10 mouse cellular contexts compared by ENCODE assay signal in the genomic region with DNA sequence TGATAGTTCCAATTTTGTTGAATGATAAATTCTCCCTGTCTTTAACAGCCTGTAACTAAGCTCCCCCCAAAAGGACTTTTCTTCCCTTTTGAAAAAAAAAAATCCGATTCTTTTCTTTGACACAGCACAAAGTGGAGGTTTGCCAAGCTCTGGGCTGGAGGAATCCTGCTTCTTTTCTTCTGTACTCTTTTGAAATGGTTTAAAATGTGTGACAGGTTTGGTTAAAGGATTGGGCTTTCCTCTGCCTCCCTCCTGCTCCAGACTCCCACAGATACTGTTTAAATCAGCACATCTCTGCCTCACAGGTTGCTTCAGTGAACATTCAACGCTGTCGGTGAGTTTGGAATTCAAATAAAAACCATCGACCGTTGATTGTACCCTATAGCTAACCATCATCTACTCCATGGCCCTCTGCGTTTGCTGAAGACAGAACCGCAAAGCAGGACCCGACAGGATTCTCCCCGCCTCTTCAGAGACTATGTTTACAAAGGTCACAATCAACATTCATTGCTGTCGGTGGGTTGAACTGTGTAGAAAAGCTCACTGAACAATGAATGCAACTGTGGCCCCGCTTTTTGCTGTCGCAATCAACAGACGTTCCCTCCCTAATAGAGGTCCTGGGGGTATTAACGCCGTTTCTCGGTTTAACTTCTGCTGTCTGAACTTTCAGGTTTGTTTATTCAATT.
DNase-seq lines count a peak whose midpoint lies in the region; ATAC-seq and TF ChIP-seq lines count a peak whose summit lies in the region.
"Had no signal": no experiment of that assay in that cellular context is flagged by ENCODE, and none has a peak within 500 bp of the region (broad histone marks: within the 10 kb centered on the region; RNA-seq: fewer than 3 reads in every experiment).

No protein-coding gene starts in this region.

- no peaks in the 10 kb centered on the region for H3K27me3 ChIP-seq in hindbrain, embryonic 12.5 days
- no peaks in the 10 kb centered on the region for H3K27me3 ChIP-seq in hindbrain, embryonic 11.5 days (ENCODE audit: control insufficient read depth, insufficient read depth, low read length)
- H3K27me3 ChIP-seq in forebrain, postnatal 0 days (ENCODE audit: insufficient read depth, low read length), result no peaks in the 10 kb centered on the region

- H3K9me3 ChIP-seq in hindbrain, embryonic 12.5 days (replicated peaks), result no peaks in the 10 kb centered on the region
- no peaks in the 10 kb centered on the region for H3K9me3 ChIP-seq in hindbrain, embryonic 11.5 days (ENCODE audit: control insufficient read depth, low read length)
- H3K9me3 ChIP-seq in forebrain, postnatal 0 days (ENCODE audit: low read length), result no peaks in the 10 kb centered on the region

- no peak for TF ChIP-seq CTCF in forebrain, postnatal 0 days (IDR thresholded peaks at IDR 0.05; ENCODE audit: low read depth)

- DNase-seq in hindbrain, embryonic 11.5 days (ENCODE audit: low spot score), result no peak
- peak; percentile 54 for DNase-seq in forebrain, postnatal 0 days
- peak; percentile 24 for DNase-seq in left cerebral cortex, postnatal 4 days
- DNase-seq in right cerebral cortex, postnatal 10 days (ENCODE audit: low spot score in 2 of 2), result peak; percentile 57 to 68
- DNase-seq in gastrocnemius, postnatal 4 days (ENCODE audit: low spot score in 2 of 2), result no peak
- no peak for DNase-seq in heart, postnatal 14 days
- no peak for DNase-seq in ovary, adult 18-20 months (ENCODE audit: low spot score)
- DNase-seq: cerebellum, adult 9-10 months had no signal

- intact Hi-C loops in left cerebral cortex, postnatal 4 days (cut with DNase I), result loop anchor here (10.0 kb wide), 1 partner anchor 61 kb away; no protein-coding TSS in a partner anchor
- intact Hi-C loops in heart, postnatal 14 days (cut with DNase I), result no loop called here

- peaks cover 14% of the 10 kb centered on the region; the same call in 1 of the 2 replicates for H3K36me3 ChIP-seq in hindbrain, embryonic 12.5 days
- H3K36me3 ChIP-seq in hindbrain, embryonic 11.5 days (ENCODE audit: control insufficient read depth, insufficient read depth, low read length), result 0 out of 2 replicates have a peak, but pooled peaks cover 2% of the 10 kb centered on the region
- 0 out of 2 replicates have a peak, but pooled peaks cover 4% of the 10 kb centered on the region for H3K36me3 ChIP-seq in forebrain, postnatal 0 days (ENCODE audit: insufficient read depth)

- peak overlapping the region; percentile 55 for H3K27ac ChIP-seq in hindbrain, embryonic 12.5 days
- no peak overlapping the region for H3K27ac ChIP-seq in hindbrain, embryonic 11.5 days (ENCODE audit: low read depth, low read length)
- H3K27ac ChIP-seq in forebrain, postnatal 0 days (ENCODE audit: low read depth, low read length), result peak overlapping the region; percentile 67
- H3K27ac ChIP-seq: kidney, postnatal 0 days had no signal

- no peak overlapping the region for H3K4me3 ChIP-seq in hindbrain, embryonic 12.5 days
- no peak overlapping the region for H3K4me3 ChIP-seq in hindbrain, embryonic 11.5 days (ENCODE audit: low read depth, low read length)
- no peak overlapping the region for H3K4me3 ChIP-seq in forebrain, postnatal 0 days (ENCODE audit: low read depth, low read length)

- H3K4me2 ChIP-seq in hindbrain, embryonic 12.5 days (replicated peaks), result no peak overlapping the region
- H3K4me2 ChIP-seq in hindbrain, embryonic 11.5 days (replicated peaks; ENCODE audit: low read depth, low read length), result no peak overlapping the region
- H3K4me2 ChIP-seq in forebrain, postnatal 0 days (ENCODE audit: low read depth), result no peak overlapping the region

- ATAC-seq in hindbrain, embryonic 12.5 days (ENCODE audit: low FRiP score), result peak; percentile 54; the same call in 1 of the 2 replicates
- no peak for ATAC-seq in hindbrain, embryonic 11.5 days (ENCODE audit: low FRiP score)
- ATAC-seq in forebrain, postnatal 0 days, result peak; percentile 48

- H3K4me1 ChIP-seq in hindbrain, embryonic 12.5 days, result 0 out of 2 replicates have a peak, but pooled peaks cover 4% of the 10 kb centered on the region
- no peaks in the 10 kb centered on the region for H3K4me1 ChIP-seq in hindbrain, embryonic 11.5 days (replicated peaks; ENCODE audit: control insufficient read depth, insufficient read depth, low read length)
- H3K4me1 ChIP-seq in forebrain, postnatal 0 days (ENCODE audit: insufficient read depth), result peaks cover 11% of the 10 kb centered on the region; the same call in 1 of the 2 replicates

- 52% methylated on average over 16 of the region's 16 CpGs for WGBS in hindbrain, embryonic 12.5 days
- WGBS in hindbrain, embryonic 11.5 days, result 60% methylated on average over 16 of the region's 16 CpGs
- WGBS in forebrain, postnatal 0 days, result 28% methylated on average over 16 of the region's 16 CpGs

- no peak overlapping the region for H3K9ac ChIP-seq in hindbrain, embryonic 12.5 days
- H3K9ac ChIP-seq in hindbrain, embryonic 11.5 days (ENCODE audit: low read depth, low read length), result no peak overlapping the region
- no peak overlapping the region for H3K9ac ChIP-seq in forebrain, postnatal 0 days

Comparison
In these comparisons a context has a peak if more than half of its experiments do, and no peak if none do; other contexts are left out.
1. DNase-seq: peak in forebrain, postnatal 0 days (single experiment), left cerebral cortex, postnatal 4 days (single experiment) and right cerebral cortex, postnatal 10 days (2 of 2); none in hindbrain, embryonic 11.5 days (single experiment), gastrocnemius, postnatal 4 days (0 of 2), heart, postnatal 14 days (0 of 2) and ovary, adult 18-20 months (single experiment).